Mouse (Mus musculus) CH12.LX (cell line): ENCODE data around the gene Cpa3.

Experiments
- BHLHE40 ChIP-seq: IDR thresholded peaks from 2 replicates; pipeline ENCODE4 v1.6.1; 2011; ENCODE audit warnings: mild to moderate bottlenecking, low read depth, low read length, improper control_type of control experiment
- CHD2 ChIP-seq: IDR thresholded peaks from 2 replicates; pipeline ENCODE4 v1.6.1; 2011; ENCODE audit warnings: low read length, improper control_type of control experiment
- CTCF ChIP-seq, 2 experiments: IDR thresholded peaks in 1 of 2; conservative IDR thresholded peaks in 1 of 2; 2 replicates each; pipeline ENCODE4 v1.5.1; 2011 to 2012; ENCODE audit warnings: low read depth in 2 of 2, low read length in 2 of 2, improper control_type of control experiment in 1 of 2, inconsistent platforms in 1 of 2, mild to moderate bottlenecking in 1 of 2, moderate library complexity in 1 of 2
- EP300 ChIP-seq: IDR thresholded peaks from 2 replicates; pipeline ENCODE4 v1.6.1; 2011; ENCODE audit warnings: low read length, improper control_type of control experiment
- JUND ChIP-seq: conservative IDR thresholded peaks from 2 replicates; pipeline ENCODE4 v1.6.1; 2011; ENCODE audit warnings: low read depth, low read length, improper control_type of control experiment
- MAFK ChIP-seq: IDR thresholded peaks from 2 replicates; pipeline ENCODE4 v1.6.1; 2011; ENCODE audit warnings: low read length, improper control_type of control experiment; ENCODE audit not compliant: insufficient replicate concordance
- MEF2A ChIP-seq: IDR thresholded peaks from 2 replicates; pipeline ENCODE4 v1.6.1; 2014; ENCODE audit warnings: low read depth, mild to moderate bottlenecking, inconsistent platforms, low read length, improper control_type of control experiment, borderline replicate concordance
- NRF1 ChIP-seq: IDR thresholded peaks from 2 replicates; pipeline ENCODE4 v1.6.1; 2014; ENCODE audit warnings: low read depth, mild to moderate bottlenecking, inconsistent platforms, low read length, improper control_type of control experiment, moderate library complexity
- POLR2A ChIP-seq: IDR thresholded peaks from 2 replicates; pipeline ENCODE4 v1.6.1; 2011; ENCODE audit warnings: low read depth, mild to moderate bottlenecking, improper control_type of control experiment, low read length
- POLR2AphosphoS2 ChIP-seq: IDR thresholded peaks from 2 replicates; pipeline ENCODE4 v1.6.1; 2011; ENCODE audit warnings: low read depth, low read length, improper control_type of control experiment
- RAD21 ChIP-seq: IDR thresholded peaks from 2 replicates; pipeline ENCODE4 v1.6.1; 2011; ENCODE audit warnings: low read depth, mild to moderate bottlenecking, low read length, improper control_type of control experiment, moderate library complexity
- USF1 ChIP-seq: IDR thresholded peaks from 2 replicates; pipeline ENCODE4 v1.6.1; 2014; ENCODE audit warnings: low read depth, mild to moderate bottlenecking, inconsistent platforms, low read length, improper control_type of control experiment
- ZNF384 ChIP-seq: IDR thresholded peaks from 2 replicates; pipeline ENCODE4 v1.6.1; 2012; ENCODE audit warnings: low read depth, low read length, improper control_type of control experiment, inconsistent platforms

DNA sequence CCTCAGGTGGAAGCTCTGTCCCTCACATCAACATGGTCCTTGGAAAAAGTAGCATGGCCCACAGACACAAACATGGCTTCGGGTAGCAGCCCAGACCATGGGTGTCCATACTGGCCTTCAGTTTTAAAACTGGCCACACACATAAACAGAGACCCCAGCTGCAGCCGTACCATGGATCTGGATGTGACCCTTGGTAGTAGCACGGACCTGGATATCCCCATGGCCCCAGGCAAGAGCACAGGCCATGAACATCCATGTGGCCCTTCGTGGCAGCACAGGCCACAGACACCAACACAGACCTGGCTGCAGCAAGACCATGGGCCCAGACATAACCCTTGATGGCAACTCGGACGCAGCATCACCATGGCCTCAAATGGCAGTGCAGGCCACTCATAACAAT is 69.6 kb downstream of the Cpa3 start:
- TF ChIP-seq CTCF (conservative IDR thresholded peaks at IDR 0.05 in 1 of 2, IDR thresholded peaks at IDR 0.05 in 1 of 2; ENCODE audit: low read depth in 2 of 2, low read length in 2 of 2): no peak
- TF ChIP-seq JUND: no peak
- TF ChIP-seq MAFK: no peak
- TF ChIP-seq EP300: no peak
- no peak for TF ChIP-seq ZNF384
- TF ChIP-seq USF1: no peak
- TF ChIP-seq MEF2A: no peak
- no peak for TF ChIP-seq POLR2A
- TF ChIP-seq NRF1: no peak
- no peak for TF ChIP-seq CHD2
- no peak for TF ChIP-seq RAD21
- TF ChIP-seq POLR2AphosphoS2: no peak
- TF ChIP-seq BHLHE40: no peak
